Mouse (Mus musculus) hindbrain, embryonic 16.5 days (tissue): ENCODE measurements around the gene Pcdh9. TPM values are rescaled to one million over a fixed set of nuclear protein-coding genes. Genes with fewer than 3 reads are reported as not detected.

Experiments used
- ATAC-seq: fragments of 200-750 bp; cut with Nextera tagmentation; 2 replicates; pipeline ENCODE4 v1.8.0; 2017; ENCODE audit warnings: moderate TSS enrichment, moderate library complexity
- H3K27ac ChIP-seq: fragments of 300-500 bp; sonication (generic); 2 replicates; pipeline ENCODE4 v1.5.1; 2014; ENCODE audit warnings: low read depth, mild to moderate bottlenecking, control low read depth, low read length, moderate library complexity
- H3K27me3 ChIP-seq: fragments of 300-500 bp; sonication (generic); replicated peaks from 2 replicates; pipeline ENCODE4 v1.6.1; 2014; ENCODE audit warnings: low read length; ENCODE audit not compliant: control insufficient read depth, insufficient read depth
- H3K36me3 ChIP-seq: fragments of 300-500 bp; sonication (generic); 2 replicates; pipeline ENCODE4 v1.6.1; 2014; ENCODE audit warnings: mild to moderate bottlenecking, low read length, moderate library complexity, mixed read lengths; ENCODE audit not compliant: control insufficient read depth, insufficient read depth
- H3K4me1 ChIP-seq: fragments of 300-500 bp; sonication (generic); 2 replicates; pipeline ENCODE4 v1.6.1; 2014; ENCODE audit warnings: low read depth, low read length; ENCODE audit not compliant: control insufficient read depth, insufficient read depth
- H3K4me2 ChIP-seq: fragments of 300-500 bp; sonication (generic); 2 replicates; pipeline ENCODE4 v1.6.1; 2014; ENCODE audit warnings: mild to moderate bottlenecking, low read length, control low read depth, moderate library complexity
- H3K4me3 ChIP-seq: fragments of 300-500 bp; sonication (generic); 2 replicates; pipeline ENCODE4 v1.5.1; 2014; ENCODE audit warnings: mild to moderate bottlenecking, low read length, control low read depth, moderate library complexity
- H3K9ac ChIP-seq: fragments of 300-500 bp; sonication (generic); 2 replicates; pipeline ENCODE4 v1.6.1; 2014; ENCODE audit warnings: low read depth, mild to moderate bottlenecking, control low read depth, low read length, moderate library complexity
- H3K9me3 ChIP-seq: fragments of 300-500 bp; sonication (generic); 2 replicates; pipeline ENCODE4 v1.6.1; 2014; ENCODE audit warnings: mild to moderate bottlenecking, low read length, moderate library complexity; ENCODE audit not compliant: control insufficient read depth
- WGBS: fragments of 180-500 bp; shearing (Covaris S2); extraction: QIAGEN DNeasy Blood & Tissue Kit; methylation state at CpG from one replicate; pipeline ENCODE4 v1.1.7; 2014; 5-methylcytosine and 5-hydroxymethylcytosine counted together
- polyA plus RNA-seq: library from polyadenylated mRNA; unstranded; fragments of >200 nt; fragmentation: Nextera tagmentation; extraction: Ambion mirVana; gene quantifications from 2 replicates; pipeline ENCODE4 v1.2.1, GENCODE M21; 2015

Gene Pcdh9
- polyA plus RNA-seq, 1 experiment from 2014 or later: 232 TPM

GRCm38 (mm10) chr14:93075761-93076160 lies 814.7 kb downstream of the Pcdh9 start:
- ATAC-seq: no peak
- 65% methylated on average over 2 of the region's 2 CpGs for WGBS

DNA sequence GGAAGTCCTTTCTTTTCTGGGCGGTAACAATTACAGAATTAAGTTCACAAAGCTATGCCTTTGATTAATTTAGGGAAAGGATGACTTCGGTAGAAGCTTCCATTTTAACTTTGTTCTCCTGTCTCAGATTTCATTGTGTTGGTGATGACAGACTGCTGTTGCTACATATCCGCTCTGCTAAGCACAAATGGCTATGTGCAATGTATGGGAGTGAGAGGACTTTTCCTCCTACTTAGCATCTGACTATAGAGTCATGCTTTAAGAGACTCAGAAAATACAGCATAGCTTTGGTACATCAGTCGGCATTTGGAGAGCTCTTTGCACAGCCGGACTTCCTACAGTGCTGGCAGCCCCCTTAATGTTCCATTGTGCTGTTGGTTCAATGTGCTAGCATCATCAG lies 818.1 kb downstream of the Pcdh9 start:
- H3K9me3 ChIP-seq: no peaks in the 10 kb centered on the region
- H3K4me3 ChIP-seq: no peak overlapping the region
- peaks cover 6% of the 10 kb centered on the region for H3K4me1 ChIP-seq
- H3K27me3 ChIP-seq: no peaks in the 10 kb centered on the region
- no peak overlapping the region for H3K27ac ChIP-seq
- H3K9ac ChIP-seq: no peak overlapping the region
- ATAC-seq: no peak
- 59% methylated on average over 5 of the region's 5 CpGs for WGBS
- H3K4me2 ChIP-seq: no peak overlapping the region
- H3K36me3 ChIP-seq: no peaks in the 10 kb centered on the region

More at GRCm38 (mm10) chr14:93075761-93076160, 814.7 kb downstream of the Pcdh9 start:
- Histone ChIP-seq H3K4me2 (no peak overlapping the region), H3K27me3 (no peaks in the 10 kb centered on the region), H3K4me3 (no peak overlapping the region), H3K4me1 (no peaks in the 10 kb centered on the region), H3K36me3 (no peaks in the 10 kb centered on the region), H3K9ac (no peak overlapping the region), H3K27ac (no peak overlapping the region), H3K9me3 (no peaks in the 10 kb centered on the region)

DNA sequence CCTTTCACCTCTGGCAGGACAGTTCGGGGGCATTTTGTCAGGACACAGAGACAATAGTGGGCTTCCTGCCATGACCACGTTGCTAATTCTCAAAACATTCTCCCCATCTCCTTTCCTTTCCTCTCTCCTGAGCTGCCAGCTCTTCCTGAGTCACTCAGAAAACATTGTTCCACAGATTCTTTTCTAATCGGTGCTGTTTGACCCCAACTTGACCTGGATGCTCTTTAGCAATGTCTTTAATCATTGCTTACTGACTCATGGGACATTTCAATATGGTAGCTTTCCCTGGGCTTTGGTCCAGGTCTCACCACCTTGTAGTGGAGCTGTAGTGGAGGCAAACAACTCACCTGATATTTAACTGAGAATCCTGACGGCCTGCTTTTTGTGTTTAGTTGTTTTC lies 820.3 kb downstream of the Pcdh9 start:
- 51% methylated on average over 4 of the region's 4 CpGs for WGBS
- Histone ChIP-seq H3K27ac (no peak overlapping the region), H3K4me2 (no peak overlapping the region), H3K4me1 (peaks cover 11% of the 10 kb centered on the region), H3K27me3 (no peaks in the 10 kb centered on the region), H3K9me3 (no peaks in the 10 kb centered on the region), H3K4me3 (no peak overlapping the region), H3K9ac (no peak overlapping the region), H3K36me3 (no peaks in the 10 kb centered on the region)
- ATAC-seq: no peak

DNA sequence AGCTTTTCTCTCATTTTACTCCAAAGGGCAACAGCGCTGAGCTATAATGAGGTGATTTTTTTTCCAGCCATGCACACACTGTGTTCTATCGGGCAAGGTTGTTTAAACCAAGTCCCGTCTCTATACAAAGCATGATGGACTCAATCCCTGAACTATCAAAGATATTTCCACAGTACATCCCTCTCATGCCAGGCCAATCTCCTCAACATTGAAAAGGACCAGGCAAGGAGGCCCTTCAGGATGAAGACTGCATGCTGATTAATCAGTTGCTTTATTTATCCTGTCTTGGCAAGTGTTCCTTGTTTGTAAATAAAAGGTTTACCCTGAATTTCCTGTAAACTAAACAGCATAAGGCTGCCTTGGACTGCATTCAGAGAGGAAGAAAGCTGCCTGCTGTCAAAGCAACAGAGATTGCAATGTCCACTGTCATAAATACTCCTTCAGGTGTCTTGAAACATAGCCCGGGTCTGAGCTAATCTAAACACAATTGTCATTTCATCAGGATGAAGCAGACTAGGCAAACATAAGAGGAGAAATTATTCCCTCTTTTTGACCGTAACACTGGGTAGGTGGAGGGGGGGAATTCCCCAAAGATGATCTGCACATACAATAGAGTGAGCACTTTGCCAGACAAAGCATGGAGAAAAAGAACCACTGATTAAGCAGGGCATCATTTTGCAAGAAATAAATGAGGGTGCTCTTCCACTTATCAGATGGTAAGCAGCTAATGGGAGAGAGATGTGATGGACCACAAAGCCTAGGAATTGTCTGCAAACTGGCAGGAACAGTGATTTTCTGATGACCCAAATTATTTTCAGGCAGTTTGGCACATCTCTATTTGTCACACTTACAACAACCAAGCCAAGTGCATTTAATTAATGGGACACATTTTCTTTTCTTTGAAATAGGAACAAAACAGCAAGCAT lies 822.8 kb downstream of the Pcdh9 start:
- peak; percentile 91 for ATAC-seq
- Histone ChIP-seq H3K4me2 (peak overlapping the region; percentile 27; the same call in 1 of the 2 replicates), H3K4me3 (no peak overlapping the region), H3K4me1 (peaks cover 11% of the 10 kb centered on the region), H3K27me3 (no peaks in the 10 kb centered on the region), H3K27ac (peak overlapping the region; percentile 5), H3K36me3 (no peaks in the 10 kb centered on the region), H3K9me3 (no peaks in the 10 kb centered on the region), H3K9ac (no peak overlapping the region)
- 18% methylated on average over 5 of the region's 5 CpGs for WGBS

DNA sequence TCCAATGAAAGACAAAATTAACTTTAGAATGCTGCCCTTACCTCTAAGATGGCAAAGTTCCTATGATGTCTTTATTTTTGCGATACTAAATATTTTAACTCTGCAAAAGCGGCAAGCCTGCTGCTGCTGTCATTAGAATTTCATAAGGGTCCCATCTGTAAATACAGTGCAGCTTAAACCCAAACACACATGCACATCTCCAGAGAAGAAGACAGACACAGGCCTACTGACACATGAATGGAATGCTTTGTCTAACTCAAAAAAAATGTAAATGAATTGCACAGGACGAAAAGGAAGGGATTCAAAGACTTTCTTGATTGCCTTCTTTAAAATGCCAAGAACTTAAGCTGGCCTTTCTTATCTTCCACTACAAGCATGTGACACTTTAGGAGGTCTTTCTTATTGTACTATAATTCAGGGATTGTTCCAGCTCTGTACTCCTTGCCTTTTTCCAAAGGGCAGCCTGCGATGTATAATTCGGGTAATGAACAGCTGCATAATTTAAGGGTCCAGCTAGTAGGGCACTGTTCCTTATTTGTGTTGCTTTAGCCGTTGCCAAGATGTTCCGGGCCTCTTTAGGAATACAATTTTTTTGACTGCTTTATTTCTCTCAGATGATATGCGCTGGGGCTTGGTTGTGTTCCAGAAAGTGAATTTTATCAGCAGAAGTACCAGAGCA lies 823.6 kb downstream of the Pcdh9 start:
- Histone ChIP-seq H3K27ac (peak overlapping the region; percentile 5), H3K9me3 (no peaks in the 10 kb centered on the region), H3K4me2 (peak overlapping the region; percentile 27; the same call in 1 of the 2 replicates), H3K4me1 (peaks cover 11% of the 10 kb centered on the region), H3K4me3 (no peak overlapping the region), H3K36me3 (no peaks in the 10 kb centered on the region), H3K27me3 (no peaks in the 10 kb centered on the region), H3K9ac (no peak overlapping the region)
- peak; percentile 89 for ATAC-seq
- 24% methylated on average over 8 of the region's 8 CpGs for WGBS

DNA sequence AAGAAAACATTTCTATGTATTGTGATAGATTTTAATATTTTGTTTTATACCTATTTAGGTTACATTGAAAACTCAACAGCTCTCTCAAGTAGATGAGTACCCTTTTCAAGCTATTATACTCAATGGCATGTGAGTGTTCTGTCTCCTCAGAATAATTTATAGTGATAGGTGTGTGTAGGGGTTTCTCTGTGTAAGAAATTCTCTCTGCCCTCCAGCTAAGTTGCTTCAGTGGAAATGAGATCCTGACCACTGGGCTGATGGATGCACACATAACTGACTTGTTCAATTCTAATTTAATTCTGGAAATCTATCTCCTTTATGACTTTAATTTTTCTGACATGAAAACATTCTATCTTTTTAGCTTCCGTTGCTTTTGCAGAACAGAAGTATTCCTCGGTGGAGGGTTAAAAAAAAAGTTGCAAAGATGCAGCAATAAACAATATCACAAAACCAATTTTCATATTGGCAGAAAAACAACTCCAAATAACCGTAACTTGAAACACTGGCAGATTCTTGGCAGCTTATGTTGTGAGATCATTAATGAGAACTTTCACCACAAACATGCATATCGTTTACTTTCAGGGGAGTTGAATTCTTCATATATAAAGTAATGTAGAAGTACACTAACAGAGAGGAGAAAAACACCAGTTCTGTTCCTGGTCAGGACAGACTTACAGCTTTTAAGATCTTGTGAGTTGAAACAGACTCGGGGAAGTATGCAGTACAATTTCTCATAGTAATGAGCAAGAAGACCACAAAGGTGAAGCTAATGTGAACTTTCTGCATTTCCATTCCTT lies 828.5 kb downstream of the Pcdh9 start:
- H3K4me3 ChIP-seq: no peak overlapping the region
- peaks cover 2% of the 10 kb centered on the region for H3K4me1 ChIP-seq
- no peaks in the 10 kb centered on the region for H3K9me3 ChIP-seq
- 60% methylated on average over 5 of the region's 5 CpGs for WGBS
- ATAC-seq: no peak
- H3K9ac ChIP-seq: no peak overlapping the region
- no peaks in the 10 kb centered on the region for H3K36me3 ChIP-seq
- H3K27ac ChIP-seq: no peak overlapping the region
- no peak overlapping the region for H3K4me2 ChIP-seq
- H3K27me3 ChIP-seq: no peaks in the 10 kb centered on the region

DNA sequence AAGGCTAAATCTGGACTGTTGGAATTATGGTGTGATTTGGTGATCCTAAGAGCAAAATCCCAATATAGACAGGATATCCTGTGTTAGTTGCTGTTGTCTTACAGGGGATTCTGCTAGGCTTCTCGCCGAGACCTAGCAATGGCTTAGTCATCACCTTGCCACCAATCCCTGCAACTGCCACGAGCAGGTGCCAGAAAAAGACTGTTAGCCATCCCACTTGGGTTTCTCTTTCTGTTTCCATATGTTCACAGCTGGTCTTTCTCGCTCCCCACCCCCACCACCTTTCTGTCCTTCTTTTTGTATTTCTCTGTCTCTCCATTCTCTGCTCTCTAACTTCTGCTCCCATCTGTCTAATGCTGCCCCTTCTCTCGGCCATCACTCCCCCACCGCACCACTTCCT lies 831.7 kb downstream of the Pcdh9 start:
- no peaks in the 10 kb centered on the region for H3K36me3 ChIP-seq
- no peaks in the 10 kb centered on the region for H3K9me3 ChIP-seq
- no peaks in the 10 kb centered on the region for H3K4me1 ChIP-seq
- no peaks in the 10 kb centered on the region for H3K27me3 ChIP-seq
- H3K9ac ChIP-seq: no peak overlapping the region
- H3K27ac ChIP-seq: no peak overlapping the region
- H3K4me3 ChIP-seq: no peak overlapping the region
- H3K4me2 ChIP-seq: no peak overlapping the region
- 90% methylated on average over 6 of the region's 6 CpGs for WGBS
- ATAC-seq: no peak

- no peak for ATAC-seq
- Histone ChIP-seq H3K9ac (no peak overlapping the region), H3K27ac (no peak overlapping the region), H3K27me3 (no peaks in the 10 kb centered on the region), H3K9me3 (no peaks in the 10 kb centered on the region), H3K36me3 (no peaks in the 10 kb centered on the region), H3K4me3 (no peak overlapping the region), H3K4me2 (no peak overlapping the region), H3K4me1 (no peaks in the 10 kb centered on the region)
- 81% methylated on average over 3 of the region's 3 CpGs for WGBS
Observed at GRCm38 (mm10) chr14:93055997-93056396, 834.5 kb downstream of the Pcdh9 start.

- no peak for ATAC-seq
- Histone ChIP-seq H3K27ac (no peak overlapping the region), H3K9me3 (no peaks in the 10 kb centered on the region), H3K27me3 (no peaks in the 10 kb centered on the region), H3K4me3 (no peak overlapping the region), H3K9ac (no peak overlapping the region), H3K4me2 (no peak overlapping the region), H3K36me3 (no peaks in the 10 kb centered on the region), H3K4me1 (no peaks in the 10 kb centered on the region; the same call in none of the 2 replicates)
- WGBS: 56% methylated on average over 6 of the region's 6 CpGs
Observed at GRCm38 (mm10) chr14:93040591-93040990, 849.9 kb downstream of the Pcdh9 start.
